Mouse (Mus musculus) bone marrow, adult 2 months (tissue): Measurements from ENCODE around the gene Kif1b.

Source experiments
- CTCF ChIP-seq: fragments of 200-500 bp; IDR thresholded peaks from 2 replicates; pipeline ENCODE4 v1.5.1; 2011; ENCODE audit warnings: low read length, control low read depth; ENCODE audit not compliant: control insufficient read depth, insufficient read depth
- POLR2A ChIP-seq: fragments of 200-500 bp; IDR thresholded peaks from 2 replicates; pipeline ENCODE4 v1.6.1; 2011; ENCODE audit warnings: low read depth, mild to moderate bottlenecking, control low read depth, low read length, borderline replicate concordance; ENCODE audit not compliant: control insufficient read depth

GRCm38 (mm10) chr4:149218476-149218875 is 89.0 kb downstream of the Kif1b start:
- TF ChIP-seq CTCF (no peak), POLR2A (no peak)
